Mouse (Mus musculus): ENCODE measurements around the gene Ank. TPM values are rescaled to one million over a fixed set of nuclear protein-coding genes. Genes with fewer than 3 reads are reported as not detected.
A peak's percentile ranks its signal among the peaks of the same experiment; 100 is the strongest.

Gene Ank
- polyA plus RNA-seq, 1 experiment, result not detected

GRCm38 (mm10) chr15:27620475-27621185 lies 154.2 kb downstream of the Ank start:
- H3K27ac ChIP-seq (ENCODE audit: insufficient read depth, low read depth, low read length), result 0 out of 2 replicates have a peak overlapping the region, but pooled peaks have one; percentile 20
- no peak for TF ChIP-seq POLR2A (IDR thresholded peaks at IDR 0.05; ENCODE audit: insufficient read depth, low read depth, low read length)
- no peak for TF ChIP-seq CTCF (IDR thresholded peaks at IDR 0.05; ENCODE audit: insufficient read depth, low read depth, low read length)
- 53% methylated on average over 6 of the region's 6 CpGs for WGBS
- peaks cover 14% of the 10 kb centered on the region for H3K4me1 ChIP-seq (ENCODE audit: control insufficient read depth, insufficient read depth, low read length)
- H3K4me3 ChIP-seq (ENCODE audit: insufficient read depth, low read depth, low read length), result no peak overlapping the region

GRCm38 (mm10) chr15:27623286-27623685 lies 156.8 kb downstream of the Ank start:
- no peak for TF ChIP-seq CTCF (IDR thresholded peaks at IDR 0.05; ENCODE audit: insufficient read depth, low read depth, low read length)
- no peak for TF ChIP-seq POLR2A (IDR thresholded peaks at IDR 0.05; ENCODE audit: insufficient read depth, low read depth, low read length)
- no peak overlapping the region for H3K27ac ChIP-seq (ENCODE audit: insufficient read depth, low read depth, low read length)
- 90% methylated on average over 6 of the region's 6 CpGs for WGBS

GRCm38 (mm10) chr15:27625014-27625889 lies 158.8 kb downstream of the Ank start:
- WGBS, result 67% methylated on average over 13 of the region's 13 CpGs
- Histone ChIP-seq H3K4me3 (ENCODE audit: insufficient read depth, low read depth, low read length) (no peak overlapping the region), H3K4me1 (ENCODE audit: control insufficient read depth, insufficient read depth, low read length) (peaks cover 21% of the 10 kb centered on the region), H3K27ac (ENCODE audit: insufficient read depth, low read depth, low read length) (no peak overlapping the region)
- TF ChIP-seq CTCF (IDR thresholded peaks at IDR 0.05; ENCODE audit: insufficient read depth, low read depth, low read length) (no peak), POLR2A (IDR thresholded peaks at IDR 0.05; ENCODE audit: insufficient read depth, low read depth, low read length) (no peak)

More at GRCm38 (mm10) chr15:27623286-27623685, 156.8 kb downstream of the Ank start:
- Histone ChIP-seq H3K4me3 (ENCODE audit: insufficient read depth, low read depth, low read length) (no peak overlapping the region), H3K4me1 (ENCODE audit: control insufficient read depth, insufficient read depth, low read length) (peaks cover 20% of the 10 kb centered on the region)

- H3K4me3 ChIP-seq (ENCODE audit: insufficient read depth, low read depth, low read length), result no peak overlapping the region
- no peak for TF ChIP-seq CTCF (IDR thresholded peaks at IDR 0.05; ENCODE audit: insufficient read depth, low read depth, low read length)
- no peak for TF ChIP-seq POLR2A (IDR thresholded peaks at IDR 0.05; ENCODE audit: insufficient read depth, low read depth, low read length)
- H3K4me1 ChIP-seq (ENCODE audit: control insufficient read depth, insufficient read depth, low read length), result peaks cover 19% of the 10 kb centered on the region
- WGBS, result 91% methylated on average over 10 of the region's 10 CpGs
- no peak overlapping the region for H3K27ac ChIP-seq (ENCODE audit: insufficient read depth, low read depth, low read length)
Measured at GRCm38 (mm10) chr15:27625890-27626255, 159.4 kb downstream of the Ank start.

- H3K4me1 ChIP-seq (ENCODE audit: control insufficient read depth, insufficient read depth, low read length), result peaks cover 17% of the 10 kb centered on the region
- no peak overlapping the region for H3K27ac ChIP-seq (ENCODE audit: insufficient read depth, low read depth, low read length)
- TF ChIP-seq POLR2A (IDR thresholded peaks at IDR 0.05; ENCODE audit: insufficient read depth, low read depth, low read length), result no peak
- no peak for TF ChIP-seq CTCF (IDR thresholded peaks at IDR 0.05; ENCODE audit: insufficient read depth, low read depth, low read length)
- WGBS, result 96% methylated on average over 1 of the region's 1 CpGs
- H3K4me3 ChIP-seq (ENCODE audit: insufficient read depth, low read depth, low read length), result no peak overlapping the region
Measured at GRCm38 (mm10) chr15:27626314-27626713, 159.8 kb downstream of the Ank start.

GRCm38 (mm10) chr15:27627794-27628193 lies 161.3 kb downstream of the Ank start:
- Histone ChIP-seq H3K4me1 (ENCODE audit: control insufficient read depth, insufficient read depth, low read length) (peaks cover 17% of the 10 kb centered on the region), H3K27ac (ENCODE audit: insufficient read depth, low read depth, low read length) (no peak overlapping the region), H3K4me3 (ENCODE audit: insufficient read depth, low read depth, low read length) (no peak overlapping the region)
- 92% methylated on average over 9 of the region's 9 CpGs for WGBS
- TF ChIP-seq CTCF (IDR thresholded peaks at IDR 0.05; ENCODE audit: insufficient read depth, low read depth, low read length) (no peak), POLR2A (IDR thresholded peaks at IDR 0.05; ENCODE audit: insufficient read depth, low read depth, low read length) (no peak)

GRCm38 (mm10) chr15:27629046-27629445 lies 162.6 kb downstream of the Ank start:
- Histone ChIP-seq H3K4me1 (ENCODE audit: control insufficient read depth, insufficient read depth, low read length) (peaks cover 17% of the 10 kb centered on the region), H3K27ac (ENCODE audit: insufficient read depth, low read depth, low read length) (no peak overlapping the region)

GRCm38 (mm10) chr15:27629800-27630600 lies 163.5 kb downstream of the Ank start:
- WGBS, result under 1% methylated on average over 53 of the region's 53 CpGs
- Histone ChIP-seq H3K4me3 (ENCODE audit: insufficient read depth, low read depth, low read length) (peak overlapping the region; percentile 71), H3K27ac (ENCODE audit: insufficient read depth, low read depth, low read length) (no peak overlapping the region), H3K4me1 (ENCODE audit: control insufficient read depth, insufficient read depth, low read length) (peaks cover 17% of the 10 kb centered on the region)
- TF ChIP-seq CTCF (IDR thresholded peaks at IDR 0.05; ENCODE audit: insufficient read depth, low read depth, low read length) (no peak), POLR2A (IDR thresholded peaks at IDR 0.05; ENCODE audit: insufficient read depth, low read depth, low read length) (no peak)

More at GRCm38 (mm10) chr15:27629046-27629445, 162.6 kb downstream of the Ank start:
- no peak overlapping the region for H3K4me3 ChIP-seq (ENCODE audit: insufficient read depth, low read depth, low read length)
- TF ChIP-seq CTCF (IDR thresholded peaks at IDR 0.05; ENCODE audit: insufficient read depth, low read depth, low read length) (no peak), POLR2A (IDR thresholded peaks at IDR 0.05; ENCODE audit: insufficient read depth, low read depth, low read length) (no peak)
- WGBS, result 75% methylated on average over 4 of the region's 4 CpGs

Measured in olfactory bulb, adult 2 months (tissue).